18 mouse cellular contexts compared by ENCODE assay signal in the genomic region with DNA sequence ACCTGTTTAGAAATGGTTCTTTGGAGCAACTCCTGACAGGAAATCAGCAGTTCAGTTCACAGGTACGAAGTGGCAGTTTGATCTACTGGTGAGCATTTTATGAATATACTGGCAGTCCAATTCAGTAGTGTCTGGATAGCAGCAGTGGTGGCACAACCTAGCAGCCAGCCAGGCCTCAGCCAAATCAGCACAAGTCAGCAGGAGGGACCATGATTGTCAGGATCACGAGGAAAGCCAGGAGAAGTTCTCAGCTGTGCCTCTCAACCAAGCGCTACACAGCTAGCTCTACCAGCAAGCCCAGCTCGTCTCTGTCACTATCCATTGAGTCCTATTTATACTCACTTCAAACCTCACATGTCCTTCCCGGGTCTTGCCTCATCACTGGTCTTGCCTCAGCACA.
DNase-seq lines count a peak whose midpoint lies in the region; ATAC-seq and TF ChIP-seq lines count a peak whose summit lies in the region.
"Had no signal": no experiment of that assay in that cellular context is flagged by ENCODE, and none has a peak within 500 bp of the region (broad histone marks: within the 10 kb centered on the region; RNA-seq: fewer than 3 reads in every experiment).

No protein-coding gene starts in this region.

- no peaks in the 10 kb centered on the region for H3K4me1 ChIP-seq in cerebellum, adult 2 months (ENCODE audit: control insufficient read depth, insufficient read depth, low read length)
- H3K4me1 ChIP-seq in midbrain, embryonic 15.5 days = no peaks in the 10 kb centered on the region
- no peaks in the 10 kb centered on the region for H3K4me1 ChIP-seq in forebrain, embryonic 14.5 days (ENCODE audit: control insufficient read depth, insufficient read depth, low read length)
- H3K4me1 ChIP-seq: embryonic facial prominence, embryonic 13.5 days; forebrain, embryonic 15.5 days; heart, embryonic 10.5 days; intestine, embryonic 15.5 days; kidney, embryonic 15.5 days had no signal

- H3K9me3 ChIP-seq in midbrain, embryonic 15.5 days = no peaks in the 10 kb centered on the region
- H3K9me3 ChIP-seq in forebrain, embryonic 14.5 days (replicated peaks; ENCODE audit: control insufficient read depth, low read length) = no peaks in the 10 kb centered on the region
- H3K9me3 ChIP-seq: embryonic facial prominence, embryonic 13.5 days; forebrain, embryonic 15.5 days; heart, embryonic 10.5 days; intestine, embryonic 15.5 days; kidney, embryonic 15.5 days had no signal

- H3K4me2 ChIP-seq in midbrain, embryonic 15.5 days = no peak overlapping the region
- no peak overlapping the region for H3K4me2 ChIP-seq in forebrain, embryonic 14.5 days (ENCODE audit: low read length)
- H3K4me2 ChIP-seq: embryonic facial prominence, embryonic 13.5 days; forebrain, embryonic 15.5 days; hindbrain, embryonic 14.5 days; intestine, embryonic 15.5 days; kidney, embryonic 15.5 days had no signal

- no peak for TF ChIP-seq POLR2A in cerebellum, adult 2 months (IDR thresholded peaks at IDR 0.05; ENCODE audit: borderline replicate concordance, insufficient read depth, low read length)

- H3K27me3 ChIP-seq in cerebellum, adult 2 months (ENCODE audit: control insufficient read depth, insufficient read depth, low read length) = no peaks in the 10 kb centered on the region; the same call in 1 of the 2 replicates
- H3K27me3 ChIP-seq in midbrain, embryonic 15.5 days (replicated peaks) = no peaks in the 10 kb centered on the region
- H3K27me3 ChIP-seq in forebrain, embryonic 14.5 days (replicated peaks; ENCODE audit: control insufficient read depth, insufficient read depth, low read length) = no peaks in the 10 kb centered on the region
- H3K27me3 ChIP-seq: embryonic facial prominence, embryonic 13.5 days; forebrain, embryonic 15.5 days; intestine, embryonic 15.5 days; kidney, embryonic 15.5 days had no signal

- H3K9ac ChIP-seq in midbrain, embryonic 15.5 days = no peak overlapping the region
- H3K9ac ChIP-seq in forebrain, embryonic 14.5 days (ENCODE audit: low read length) = no peak overlapping the region
- H3K9ac ChIP-seq: embryonic facial prominence, embryonic 13.5 days; forebrain, embryonic 15.5 days; hindbrain, embryonic 14.5 days; intestine, embryonic 15.5 days; kidney, embryonic 15.5 days had no signal

- H3K36me3 ChIP-seq in midbrain, embryonic 15.5 days (replicated peaks) = no peaks in the 10 kb centered on the region
- no peaks in the 10 kb centered on the region for H3K36me3 ChIP-seq in forebrain, embryonic 14.5 days (ENCODE audit: control insufficient read depth, insufficient read depth, low read length)
- H3K36me3 ChIP-seq: embryonic facial prominence, embryonic 13.5 days; forebrain, embryonic 15.5 days; heart, embryonic 10.5 days; intestine, embryonic 15.5 days; kidney, embryonic 15.5 days had no signal

- no peak for ATAC-seq in midbrain, embryonic 15.5 days (replicated peaks)
- ATAC-seq in forebrain, embryonic 14.5 days = no peak
- ATAC-seq: forebrain, embryonic 15.5 days; intestine, embryonic 15.5 days had no signal

- no peak overlapping the region for H3K27ac ChIP-seq in cerebellum, adult 2 months (ENCODE audit: insufficient read depth, low read length)
- H3K27ac ChIP-seq in midbrain, embryonic 15.5 days = no peak overlapping the region
- no peak overlapping the region for H3K27ac ChIP-seq in forebrain, embryonic 14.5 days (ENCODE audit: low read depth, low read length)
- H3K27ac ChIP-seq: embryonic facial prominence, embryonic 13.5 days; forebrain, embryonic 15.5 days; heart, embryonic 10.5 days; hindbrain, embryonic 14.5 days; intestine, embryonic 15.5 days; kidney, embryonic 15.5 days had no signal

- no peak for TF ChIP-seq CTCF in cerebellum, adult 2 months (IDR thresholded peaks at IDR 0.05; ENCODE audit: borderline replicate concordance, insufficient read depth, low read depth, low read length)

- WGBS in cerebellum, adult 2 months = 53% methylated on average over 5 of the region's 5 CpGs
- WGBS in midbrain, embryonic 15.5 days = 86% methylated on average over 5 of the region's 5 CpGs
- WGBS in forebrain, embryonic 14.5 days = 84% methylated on average over 5 of the region's 5 CpGs

- DNase-seq in cerebellum, adult 11-12 months = peak; percentile 21
- no peak for DNase-seq in cerebellum, postnatal 4 days (ENCODE audit: low spot score in 2 of 2)
- peak; percentile 31 to 61 for DNase-seq in cerebellum, adult 2 months
- peak; percentile 27 for DNase-seq in cerebellum, adult 9-11 months
- DNase-seq in cerebellum, postnatal 36 days = peak; percentile 32 to 37
- DNase-seq in forebrain, embryonic 14.5 days (ENCODE audit: low spot score) = no peak
- DNase-seq: gastrocnemius, postnatal 36 days; heart, adult 11 months; heart, postnatal 10 days; kidney, adult 18-20 months; kidney, postnatal 14 days had no signal

- no peak overlapping the region for H3K4me3 ChIP-seq in cerebellum, adult 2 months (replicated peaks; ENCODE audit: insufficient read depth, low read depth, low read length)
- H3K4me3 ChIP-seq in midbrain, embryonic 15.5 days = no peak overlapping the region
- H3K4me3 ChIP-seq in forebrain, embryonic 14.5 days (ENCODE audit: low read depth, low read length) = no peak overlapping the region
- H3K4me3 ChIP-seq: embryonic facial prominence, embryonic 13.5 days; forebrain, embryonic 15.5 days; heart, embryonic 10.5 days; intestine, embryonic 15.5 days; kidney, embryonic 15.5 days had no signal

Comparison
In these comparisons a context has a peak if more than half of its experiments do, and no peak if none do; other contexts are left out.
1. DNase-seq: peak in cerebellum, adult 11-12 months (single experiment), cerebellum, adult 2 months (2 of 2), cerebellum, adult 9-11 months (single experiment) and cerebellum, postnatal 36 days (2 of 2); none in cerebellum, postnatal 4 days (0 of 2) and forebrain, embryonic 14.5 days (single experiment).